Mouse (Mus musculus) inflammation-experienced regulatory T-cells (primary cell): ENCODE results near the gene Gm11096. TPM values are rescaled to one million over a fixed set of nuclear protein-coding genes. Genes with fewer than 3 reads are reported as not detected.

Source experiments
- polyA plus RNA-seq, 2 experiments: library from polyadenylated mRNA; unstranded; fragments of 100-300 nt; shearing (Covaris generic); gene quantifications; one replicate each; pipeline ENCODE4 v1.2.1; 2017

Gm11096 gene
- not detected for polyA plus RNA-seq

DNA sequence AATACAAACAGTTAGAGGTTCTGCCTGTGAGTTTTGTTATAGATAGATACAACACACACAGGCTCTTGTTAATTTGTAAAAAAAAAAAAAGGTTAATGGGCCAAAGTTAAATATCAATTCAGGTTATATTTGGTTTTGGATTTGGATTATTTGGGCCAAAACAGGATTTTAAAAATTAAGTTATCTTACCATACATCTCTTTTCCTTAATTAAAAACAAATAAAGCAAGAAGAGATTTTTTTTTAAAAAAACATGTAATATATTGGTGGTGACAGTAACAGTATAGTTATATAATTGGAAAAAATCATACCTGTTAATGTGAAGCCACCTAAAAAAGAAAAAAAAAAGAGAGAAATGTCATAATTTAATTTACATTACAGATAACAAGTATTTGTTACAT lies at the start of gene Gm11096:
Gene Gm11096, plus strand, starts transcription at position 301 of the 400 bp plus-strand sequence.

